Mouse (Mus musculus) frontal cortex, postnatal 36 days (tissue): Measurements from ENCODE around the gene Heg1.

Experiments
- DNase-seq, 2 experiments: peaks; one replicate each; pipeline ENCODE4 v3.0.0; 2022; ENCODE audit warnings: low spot score in 2 of 2

Gene Heg1

GRCm38 (mm10) chr16:33770778-33771454 is 86.7 kb downstream of the Heg1 start:
- no peak for DNase-seq

GRCm38 (mm10) chr16:33772809-33773208 is 88.6 kb downstream of the Heg1 start:
- DNase-seq: no peak

- DNase-seq: no peak
Measured at GRCm38 (mm10) chr16:33774972-33775371, 90.8 kb downstream of the Heg1 start.

- no peak for DNase-seq
Measured at GRCm38 (mm10) chr16:33775733-33776335, 91.7 kb downstream of the Heg1 start.

- DNase-seq: no peak
Measured at GRCm38 (mm10) chr16:33776766-33777529, 92.8 kb downstream of the Heg1 start.

- no peak for DNase-seq
Measured at GRCm38 (mm10) chr16:33777607-33778006, 93.4 kb downstream of the Heg1 start.

- no peak for DNase-seq
Measured at GRCm38 (mm10) chr16:33781789-33782728, 97.9 kb downstream of the Heg1 start.

- DNase-seq: no peak
Measured at GRCm38 (mm10) chr16:33782729-33783091, 98.5 kb downstream of the Heg1 start.

GRCm38 (mm10) chr16:33784547-33784946 is 100.4 kb downstream of the Heg1 start:
- no peak for DNase-seq

GRCm38 (mm10) chr16:33785092-33785704 is 101.0 kb downstream of the Heg1 start:
- DNase-seq: no peak

- no peak for DNase-seq
Measured at GRCm38 (mm10) chr16:33786657-33787390, 102.7 kb downstream of the Heg1 start.

GRCm38 (mm10) chr16:33793846-33794791 is 109.9 kb downstream of the Heg1 start, which contains the start of gene Muc13:
Muc13 (plus strand) TSS chr16:33794037.
- DNase-seq: no peak

GRCm38 (mm10) chr16:33795106-33795505 is 110.9 kb downstream of the Heg1 start:
- DNase-seq: no peak

- DNase-seq: no peak
Measured at GRCm38 (mm10) chr16:33795887-33796286, 111.7 kb downstream of the Heg1 start.

- no peak for DNase-seq
Measured at GRCm38 (mm10) chr16:33796756-33797155, 112.6 kb downstream of the Heg1 start.

GRCm38 (mm10) chr16:33797860-33798259 is 113.7 kb downstream of the Heg1 start:
- DNase-seq: peak; percentile 14 to 52

GRCm38 (mm10) chr16:33810002-33810401 is 125.8 kb downstream of the Heg1 start:
- no peak for DNase-seq

- DNase-seq: no peak
Measured at GRCm38 (mm10) chr16:33818413-33819165, 134.4 kb downstream of the Heg1 start.
